Mouse (Mus musculus) embryonic facial prominence, embryonic 13.5 days (tissue): ENCODE measurements at regions not wholly inside any gene's neighbourhood (a gene's known extent, or its start where the extent isn't known, plus 50 kb on each side); places are given as distances from the start of the nearest gene placed in this dataset.

Experiments
- ATAC-seq: fragments of 200-750 bp; cut with Nextera tagmentation; 2 replicates; pipeline ENCODE4 v1.8.0; 2017; ENCODE audit warnings: low read depth; ENCODE audit not compliant: insufficient number of reproducible peaks, insufficient read depth, low FRiP score, low TSS enrichment
- H3K27ac ChIP-seq: fragments of 300-500 bp; sonication (generic); 2 replicates; pipeline ENCODE4 v1.5.1; 2015; ENCODE audit warnings: moderate library complexity, mild to moderate bottlenecking, inconsistent platforms
- H3K27me3 ChIP-seq: fragments of 300-500 bp; sonication (generic); 2 replicates; pipeline ENCODE4 v1.6.1; 2015; ENCODE audit warnings: mild to moderate bottlenecking, inconsistent platforms
- H3K36me3 ChIP-seq: fragments of 300-500 bp; sonication (generic); 2 replicates; pipeline ENCODE4 v1.6.1; 2015; ENCODE audit warnings: mild to moderate bottlenecking, inconsistent platforms
- H3K4me1 ChIP-seq: fragments of 300-500 bp; sonication (generic); 2 replicates; pipeline ENCODE4 v1.6.1; 2015; ENCODE audit warnings: inconsistent platforms
- H3K4me2 ChIP-seq: fragments of 300-500 bp; sonication (generic); 2 replicates; pipeline ENCODE4 v1.6.1; 2015; ENCODE audit warnings: moderate library complexity, mild to moderate bottlenecking, inconsistent platforms
- H3K4me3 ChIP-seq: fragments of 300-500 bp; sonication (generic); 2 replicates; pipeline ENCODE4 v1.5.1; 2015; ENCODE audit warnings: mild to moderate bottlenecking, inconsistent platforms
- H3K9ac ChIP-seq: fragments of 300-500 bp; sonication (generic); 2 replicates; pipeline ENCODE4 v1.6.1; 2015; ENCODE audit warnings: mild to moderate bottlenecking, inconsistent platforms
- H3K9me3 ChIP-seq: fragments of 300-500 bp; sonication (generic); 2 replicates; pipeline ENCODE4 v1.6.1; 2016; ENCODE audit warnings: inconsistent platforms
- WGBS: fragments of 180-500 bp; shearing (Covaris S2); methylation state at CpG from one replicate; pipeline ENCODE4 v1.1.7; 2015; ENCODE audit warnings: mixed read lengths; 5-methylcytosine and 5-hydroxymethylcytosine counted together

DNA sequence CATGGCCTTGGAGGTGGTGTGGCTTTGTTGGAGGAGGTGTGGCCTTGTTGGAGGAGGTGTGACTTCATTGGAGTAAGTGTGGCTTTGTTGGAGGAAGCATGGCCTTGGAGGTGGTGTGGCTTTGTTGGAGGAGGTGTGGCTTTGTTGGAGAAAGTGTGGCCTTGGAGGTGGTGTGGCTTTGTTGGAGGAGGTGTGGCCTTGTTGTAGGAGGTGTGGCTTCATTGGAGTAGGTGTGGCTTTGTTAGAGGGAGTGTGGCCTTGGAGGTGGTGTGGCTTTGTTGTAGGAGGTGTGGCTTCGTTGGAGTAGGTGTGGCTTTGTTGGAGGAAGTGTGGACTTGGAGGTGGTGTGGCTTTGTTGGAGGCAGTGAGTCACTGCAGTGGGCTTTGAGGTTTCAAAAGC lies 385.0 kb downstream of the Ajap1 start:
- Histone ChIP-seq H3K4me1 (no peaks in the 10 kb centered on the region), H3K9me3 (no peaks in the 10 kb centered on the region), H3K27me3 (no peaks in the 10 kb centered on the region), H3K9ac (no peak overlapping the region), H3K27ac (no peak overlapping the region), H3K4me2 (no peak overlapping the region), H3K36me3 (no peaks in the 10 kb centered on the region), H3K4me3 (no peak overlapping the region)
- ATAC-seq: no peak
- 67% methylated on average over 1 of the region's 1 CpGs for WGBS

GRCm38 (mm10) chr4:153093129-153093528 lies 389.5 kb downstream of the Ajap1 start:
- no peak overlapping the region for H3K4me2 ChIP-seq
- H3K36me3 ChIP-seq: no peaks in the 10 kb centered on the region
- 0 out of 2 replicates have a peak, but pooled peaks cover 4% of the 10 kb centered on the region for H3K9me3 ChIP-seq
- no peak for ATAC-seq
- H3K27me3 ChIP-seq: no peaks in the 10 kb centered on the region
- no peak overlapping the region for H3K4me3 ChIP-seq
- no peaks in the 10 kb centered on the region for H3K4me1 ChIP-seq
- no peak overlapping the region for H3K9ac ChIP-seq
- WGBS: 66% methylated on average over 3 of the region's 3 CpGs
- no peak overlapping the region for H3K27ac ChIP-seq

DNA sequence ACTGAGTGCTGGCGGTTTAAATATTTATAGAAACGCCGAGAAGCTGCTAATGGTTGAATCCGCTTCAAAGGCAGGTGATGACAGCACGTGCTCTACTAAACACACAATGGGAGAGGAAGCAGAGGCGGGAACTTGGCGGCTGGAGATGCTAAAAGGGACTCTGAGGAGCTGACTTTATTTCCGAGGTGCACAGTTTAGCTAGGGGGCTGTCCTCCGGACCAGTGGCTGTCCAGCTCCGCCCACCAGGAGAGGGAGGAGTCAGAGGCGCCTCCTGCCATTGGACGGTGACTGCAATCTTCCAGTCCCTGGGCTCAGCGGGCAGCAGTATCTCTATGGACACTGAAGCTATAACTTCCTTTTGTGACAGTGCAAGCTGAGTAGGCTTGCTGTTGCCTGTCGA lies 400.4 kb downstream of the Ajap1 start:
- H3K9ac ChIP-seq: no peak overlapping the region
- no peak overlapping the region for H3K4me3 ChIP-seq
- H3K27ac ChIP-seq: no peak overlapping the region
- no peaks in the 10 kb centered on the region for H3K4me1 ChIP-seq
- no peaks in the 10 kb centered on the region for H3K36me3 ChIP-seq
- WGBS: 47% methylated on average over 14 of the region's 14 CpGs
- no peak for ATAC-seq
- no peak overlapping the region for H3K4me2 ChIP-seq
- no peaks in the 10 kb centered on the region for H3K9me3 ChIP-seq
- H3K27me3 ChIP-seq: no peaks in the 10 kb centered on the region

GRCm38 (mm10) chr4:153074590-153074989 lies 408.0 kb downstream of the Ajap1 start:
- Histone ChIP-seq H3K27ac (no peak overlapping the region), H3K4me2 (no peak overlapping the region), H3K4me1 (peaks cover 3% of the 10 kb centered on the region; the same call in 1 of the 2 replicates), H3K27me3 (no peaks in the 10 kb centered on the region), H3K4me3 (no peak overlapping the region), H3K9ac (no peak overlapping the region), H3K9me3 (no peaks in the 10 kb centered on the region), H3K36me3 (no peaks in the 10 kb centered on the region)
- 74% methylated on average over 3 of the region's 3 CpGs for WGBS
- ATAC-seq: no peak

DNA sequence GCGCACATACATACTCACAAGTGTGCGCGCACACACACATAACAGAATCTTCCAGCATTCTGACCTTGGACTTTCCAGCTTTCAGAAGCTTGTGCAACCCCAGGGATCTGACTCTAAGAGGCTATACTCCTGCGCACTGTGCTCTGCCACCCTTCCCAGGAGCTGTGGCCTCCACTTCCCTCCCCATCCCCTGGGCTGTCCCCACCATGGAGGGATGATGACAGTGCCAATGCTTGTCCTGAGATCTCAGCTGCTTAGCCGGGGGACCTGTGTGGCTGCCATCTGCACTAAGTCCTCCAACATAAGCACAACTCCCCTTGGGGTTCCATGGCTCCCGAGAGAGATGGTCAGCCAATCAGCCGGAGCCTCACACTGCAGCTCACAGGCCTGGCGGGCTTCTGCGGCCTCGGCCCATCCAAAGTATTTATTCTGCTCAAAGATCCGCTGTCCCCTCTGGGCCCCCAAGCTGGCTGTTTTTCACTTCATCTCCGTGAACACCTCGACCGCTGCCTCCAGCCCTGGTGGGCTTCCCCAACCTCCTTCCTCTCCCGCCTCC lies 412.3 kb downstream of the Ajap1 start:
- Histone ChIP-seq H3K9me3 (no peaks in the 10 kb centered on the region), H3K27ac (no peak overlapping the region), H3K27me3 (no peaks in the 10 kb centered on the region), H3K4me1 (peaks cover 8% of the 10 kb centered on the region; the same call in 1 of the 2 replicates), H3K36me3 (no peaks in the 10 kb centered on the region), H3K4me2 (no peak overlapping the region), H3K9ac (no peak overlapping the region), H3K4me3 (no peak overlapping the region)
- no peak for ATAC-seq
- WGBS: 55% methylated on average over 15 of the region's 15 CpGs

DNA sequence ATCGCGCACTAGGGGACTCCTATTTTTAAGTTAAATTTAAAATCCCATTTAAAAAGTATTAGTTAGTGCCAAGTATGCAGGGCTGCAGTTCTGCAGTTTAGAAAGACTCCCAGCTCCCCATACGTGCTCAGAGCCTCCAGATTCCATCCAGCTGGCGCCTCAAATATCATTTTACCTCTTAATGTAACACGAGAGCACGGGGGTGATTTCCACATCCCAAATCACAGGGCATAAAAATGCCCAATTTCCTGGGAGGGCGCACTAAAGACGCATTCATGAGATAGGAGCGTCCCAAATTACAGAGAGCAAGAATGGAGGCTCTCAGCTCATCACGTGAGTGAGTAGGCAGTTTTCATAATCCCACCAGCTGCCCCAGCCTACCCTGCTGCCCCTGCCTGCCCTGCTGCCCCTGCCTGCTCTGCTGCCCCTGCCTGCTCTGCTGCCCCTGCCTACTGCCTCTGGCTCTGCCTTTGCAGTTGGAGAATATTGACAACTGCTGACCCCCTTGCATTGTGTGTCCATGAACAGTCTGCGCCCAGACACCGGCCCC lies 414.1 kb downstream of the Ajap1 start:
- Histone ChIP-seq H3K27me3 (no peaks in the 10 kb centered on the region), H3K9ac (no peak overlapping the region), H3K9me3 (no peaks in the 10 kb centered on the region), H3K36me3 (no peaks in the 10 kb centered on the region), H3K4me2 (no peak overlapping the region), H3K27ac (no peak overlapping the region), H3K4me3 (no peak overlapping the region), H3K4me1 (peaks cover 8% of the 10 kb centered on the region; the same call in 1 of the 2 replicates)
- no peak; the same call in 1 of the 2 replicates for ATAC-seq
- WGBS: 49% methylated on average over 12 of the region's 12 CpGs

GRCm38 (mm10) chr4:153064021-153064605 lies 418.5 kb downstream of the Ajap1 start:
- Histone ChIP-seq H3K9me3 (no peaks in the 10 kb centered on the region), H3K27me3 (no peaks in the 10 kb centered on the region), H3K27ac (no peak overlapping the region), H3K36me3 (no peaks in the 10 kb centered on the region), H3K9ac (no peak overlapping the region), H3K4me1 (peaks cover 8% of the 10 kb centered on the region; the same call in 1 of the 2 replicates), H3K4me3 (no peak overlapping the region), H3K4me2 (no peak overlapping the region)
- no peak for ATAC-seq
- 74% methylated on average over 14 of the region's 14 CpGs for WGBS

GRCm38 (mm10) chr4:153063402-153063801 lies 419.2 kb downstream of the Ajap1 start:
- Histone ChIP-seq H3K4me1 (peaks cover 3% of the 10 kb centered on the region; the same call in 1 of the 2 replicates), H3K4me2 (no peak overlapping the region), H3K9me3 (no peaks in the 10 kb centered on the region), H3K4me3 (no peak overlapping the region), H3K27ac (no peak overlapping the region), H3K36me3 (no peaks in the 10 kb centered on the region), H3K9ac (no peak overlapping the region), H3K27me3 (no peaks in the 10 kb centered on the region)
- ATAC-seq: no peak
- 86% methylated on average over 9 of the region's 9 CpGs for WGBS

GRCm38 (mm10) chr4:153058152-153058551 lies 424.5 kb downstream of the Ajap1 start:
- no peak overlapping the region for H3K27ac ChIP-seq
- no peaks in the 10 kb centered on the region for H3K4me1 ChIP-seq
- H3K9me3 ChIP-seq: no peaks in the 10 kb centered on the region
- H3K4me2 ChIP-seq: no peak overlapping the region
- 76% methylated on average over 12 of the region's 12 CpGs for WGBS
- ATAC-seq: no peak
- H3K36me3 ChIP-seq: no peaks in the 10 kb centered on the region
- H3K27me3 ChIP-seq: no peaks in the 10 kb centered on the region
- no peak overlapping the region for H3K4me3 ChIP-seq
- no peak overlapping the region for H3K9ac ChIP-seq

DNA sequence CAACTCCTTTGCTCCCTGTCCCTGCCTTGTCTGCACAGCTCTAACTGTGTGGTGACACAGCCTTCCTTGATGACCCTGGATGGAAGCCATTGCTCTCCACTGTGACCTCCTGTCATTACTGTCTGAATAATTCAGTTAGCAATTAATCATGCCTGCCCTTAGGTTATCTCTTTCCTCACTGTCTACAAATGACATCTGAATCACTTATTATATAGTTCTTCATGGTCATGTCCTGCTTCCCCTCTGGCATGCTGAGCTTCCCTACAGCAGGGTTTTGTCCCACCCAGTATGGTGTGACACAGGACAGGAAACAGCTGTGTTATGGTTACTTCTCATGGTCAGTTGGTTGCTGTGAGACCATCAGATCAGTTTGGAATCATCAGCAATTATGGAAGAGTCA lies 458.9 kb downstream of the Ajap1 start:
- H3K36me3 ChIP-seq: no peaks in the 10 kb centered on the region
- no peak for ATAC-seq

DNA sequence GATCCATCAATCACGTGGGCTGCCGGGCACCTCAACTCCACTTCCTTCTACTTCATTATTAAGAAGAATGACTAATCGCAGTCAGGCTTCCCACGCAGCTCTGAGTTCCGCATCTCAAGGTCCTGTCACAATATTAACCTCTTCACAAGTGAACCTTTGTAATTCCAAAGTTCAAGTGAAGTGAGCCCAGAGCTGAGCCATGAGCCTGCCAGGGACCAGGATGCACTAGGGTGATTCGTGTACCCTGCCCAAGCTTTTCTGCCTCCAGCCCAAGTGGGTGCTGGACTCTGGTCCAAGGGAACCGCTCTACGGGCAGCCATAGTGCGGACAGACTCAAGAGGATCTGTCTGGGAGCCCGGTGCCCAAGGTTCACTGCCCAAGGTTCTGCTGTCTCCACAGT lies 463.4 kb downstream of the Ajap1 start:
- Histone ChIP-seq H3K27me3 (no peaks in the 10 kb centered on the region), H3K4me1 (no peaks in the 10 kb centered on the region), H3K4me2 (no peak overlapping the region), H3K4me3 (no peak overlapping the region), H3K27ac (no peak overlapping the region), H3K36me3 (no peaks in the 10 kb centered on the region), H3K9ac (no peak overlapping the region), H3K9me3 (no peaks in the 10 kb centered on the region)
- 88% methylated on average over 10 of the region's 10 CpGs for WGBS
- ATAC-seq: no peak

More for the DNA sequence above, 458.9 kb downstream of the Ajap1 start:
- Histone ChIP-seq H3K9ac (no peak overlapping the region), H3K27ac (no peak overlapping the region), H3K27me3 (no peaks in the 10 kb centered on the region), H3K9me3 (no peaks in the 10 kb centered on the region), H3K4me2 (no peak overlapping the region), H3K4me3 (no peak overlapping the region), H3K4me1 (no peaks in the 10 kb centered on the region)

DNA sequence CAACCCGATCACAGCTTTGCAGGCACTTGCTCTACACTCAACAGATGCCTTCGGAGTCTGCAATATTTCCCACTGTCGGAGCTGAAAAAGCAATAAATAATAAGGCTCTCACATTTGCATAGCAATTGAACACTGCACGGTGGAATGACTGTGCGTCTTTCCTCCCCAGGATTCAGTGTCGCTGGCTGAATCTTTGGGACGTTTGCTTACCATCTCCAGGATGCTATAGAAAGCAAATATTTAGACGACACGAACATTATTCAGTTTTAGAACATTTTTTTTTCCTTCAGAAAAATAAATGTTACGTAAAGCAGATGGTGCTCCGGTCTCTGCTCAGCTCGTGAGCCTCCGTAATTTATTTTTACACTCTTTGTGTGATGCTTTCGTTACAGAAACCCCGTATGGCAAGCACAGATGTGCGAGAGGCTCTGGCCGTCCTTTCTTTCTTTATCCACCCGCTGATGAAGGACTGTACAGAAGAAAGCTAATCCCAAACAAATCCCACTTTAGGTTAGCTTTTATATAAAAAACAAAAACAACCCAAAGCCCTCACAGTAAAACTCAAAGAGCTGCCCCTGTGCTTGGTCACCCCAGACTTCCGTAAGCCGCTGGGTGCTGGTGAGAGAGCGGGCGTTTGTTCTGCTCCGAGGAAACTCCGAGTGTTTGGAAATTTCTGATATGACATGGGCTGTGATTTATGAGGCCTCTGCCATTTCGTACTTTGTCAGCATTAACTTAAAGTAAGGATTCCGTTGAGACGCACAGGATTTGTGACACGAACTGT lies 464.3 kb downstream of the Ajap1 start:
- no peak overlapping the region for H3K27ac ChIP-seq
- H3K4me1 ChIP-seq: no peaks in the 10 kb centered on the region
- no peaks in the 10 kb centered on the region for H3K27me3 ChIP-seq
- H3K4me2 ChIP-seq: no peak overlapping the region
- H3K9ac ChIP-seq: no peak overlapping the region
- ATAC-seq: no peak
- WGBS: 73% methylated on average over 28 of the region's 28 CpGs
- H3K9me3 ChIP-seq: no peaks in the 10 kb centered on the region
- no peak overlapping the region for H3K4me3 ChIP-seq
- no peaks in the 10 kb centered on the region for H3K36me3 ChIP-seq
